8 mouse cellular contexts compared by ENCODE assay signal in genomic region chr10:85182766-85183165, GRCm38 (mm10). TPM values are rescaled to one million over a fixed set of nuclear protein-coding genes. Genes with fewer than 3 reads are reported as not detected.
DNase-seq lines count a peak whose midpoint lies in the region; ATAC-seq and TF ChIP-seq lines count a peak whose summit lies in the region.

No protein-coding gene starts in this region.

- H3K4me3 ChIP-seq in cerebellum, adult 2 months (replicated peaks; ENCODE audit: insufficient read depth, low read depth, low read length) = peak overlapping the region; percentile 67
- peak overlapping the region; percentile 86; the same call in 1 of the 2 replicates for H3K4me3 ChIP-seq in lung, embryonic 16.5 days (ENCODE audit: low read length)
- 0 out of 2 replicates have a peak overlapping the region, but pooled peaks have one; percentile 83 for H3K4me3 ChIP-seq in limb, embryonic 12.5 days (replicated peaks)

- no peak overlapping the region for H3K9ac ChIP-seq in lung, embryonic 16.5 days (ENCODE audit: low read length)
- H3K9ac ChIP-seq in limb, embryonic 12.5 days (replicated peaks) = no peak overlapping the region

- H3K36me3 ChIP-seq in lung, embryonic 16.5 days (ENCODE audit: control insufficient read depth, insufficient read depth, low read length) = no peaks in the 10 kb centered on the region
- peaks cover 4% of the 10 kb centered on the region; the same call in 1 of the 2 replicates for H3K36me3 ChIP-seq in limb, embryonic 12.5 days
- no peaks in the 10 kb centered on the region for H3K36me3 ChIP-seq in splenic B cell, adult 2 months (ENCODE audit: control insufficient read depth, insufficient read depth, low read length, poor library complexity, severe bottlenecking)

- no peak for TF ChIP-seq POLR2A in cerebellum, adult 2 months (IDR thresholded peaks at IDR 0.05; ENCODE audit: borderline replicate concordance, insufficient read depth, low read length)

- no peak for ATAC-seq in lung, embryonic 16.5 days (ENCODE audit: low read depth)
- ATAC-seq in limb, embryonic 12.5 days (ENCODE audit: insufficient number of reproducible peaks, insufficient read depth, low FRiP score, low TSS enrichment, low read depth) = no peak

- no peaks in the 10 kb centered on the region for H3K27me3 ChIP-seq in cerebellum, adult 2 months (ENCODE audit: control insufficient read depth, insufficient read depth, low read length)
- H3K27me3 ChIP-seq in lung, embryonic 16.5 days (ENCODE audit: control insufficient read depth, insufficient read depth, low read depth, low read length) = no peaks in the 10 kb centered on the region
- no peaks in the 10 kb centered on the region; the same call in 1 of the 2 replicates for H3K27me3 ChIP-seq in limb, embryonic 12.5 days
- no peaks in the 10 kb centered on the region for H3K27me3 ChIP-seq in splenic B cell, adult 2 months (ENCODE audit: control insufficient read depth, insufficient read depth, low read length, poor library complexity, severe bottlenecking)

- 26% methylated on average over 10 of the region's 10 CpGs for WGBS in cerebellum, adult 2 months
- WGBS in lung, embryonic 16.5 days = 83% methylated on average over 10 of the region's 10 CpGs
- WGBS in limb, embryonic 12.5 days = 87% methylated on average over 10 of the region's 10 CpGs

- peak overlapping the region; percentile 97 for H3K4me2 ChIP-seq in lung, embryonic 16.5 days (ENCODE audit: low read depth, low read length)
- peak overlapping the region; percentile 96 for H3K4me2 ChIP-seq in limb, embryonic 12.5 days

- H3K9me3 ChIP-seq in lung, embryonic 16.5 days (ENCODE audit: control insufficient read depth, low read length) = no peaks in the 10 kb centered on the region
- no peaks in the 10 kb centered on the region for H3K9me3 ChIP-seq in limb, embryonic 12.5 days

- H3K27ac ChIP-seq in cerebellum, adult 2 months (ENCODE audit: insufficient read depth, low read length) = no peak overlapping the region
- no peak overlapping the region for H3K27ac ChIP-seq in lung, embryonic 16.5 days (ENCODE audit: low read length)
- H3K27ac ChIP-seq in limb, embryonic 12.5 days = no peak overlapping the region

- TF ChIP-seq CTCF in cerebellum, adult 2 months (IDR thresholded peaks at IDR 0.05; ENCODE audit: borderline replicate concordance, insufficient read depth, low read depth, low read length) = no peak

- peak in 1 of 2 experiments; percentile 49 for DNase-seq in cerebellum, adult 2 months
- no peak for DNase-seq in cerebellum, adult 9-10 months
- DNase-seq in lung, postnatal 36 days = no peak
- DNase-seq in splenic B cell, adult 2 months (ENCODE audit: low read depth, low spot score) = peak; percentile 5
- no peak for DNase-seq in spleen, adult 18-20 months
- DNase-seq in adrenal gland, adult 2 months = no peak

- peaks cover 12% of the 10 kb centered on the region for H3K4me1 ChIP-seq in cerebellum, adult 2 months (ENCODE audit: control insufficient read depth, insufficient read depth, low read length)
- H3K4me1 ChIP-seq in lung, embryonic 16.5 days (replicated peaks; ENCODE audit: control insufficient read depth, insufficient read depth, low read length) = peaks cover 2% of the 10 kb centered on the region; the same call in 1 of the 2 replicates
- H3K4me1 ChIP-seq in limb, embryonic 12.5 days (replicated peaks) = peaks cover 8% of the 10 kb centered on the region

RNA-seq across cellular contexts. Expression of gene Cry1, which starts 2.1 kb away (rescaled TPM):
- polyA plus RNA-seq in cerebellum, adult 2 months (2012; rRNA removed) = 23.8 and 24.6 TPM in 2 replicates
- polyA plus RNA-seq in lung, embryonic 16.5 days (2015; fragmentation: Nextera tagmentation; extraction: Ambion mirVana) = 26.5 and 28.2 TPM in 2 replicates
- 43.0 and 44.8 TPM in 2 replicates for polyA plus RNA-seq in limb, embryonic 12.5 days (2016; fragmentation: Nextera tagmentation; extraction: Ambion mirVana)
- 1 to 10 TPM; 7.7 to 9.1 TPM for total RNA-seq in adrenal gland, adult 2 months (2021)
- 3.9 and 5.8 TPM in 2 replicates for polyA plus RNA-seq in adrenal gland, adult 2 months (2012; rRNA removed)

RNA-seq across cellular contexts. Expression of gene Mterf2, which starts 54.9 kb away (rescaled TPM):
- 22.4 and 23.0 TPM in 2 replicates for polyA plus RNA-seq in cerebellum, adult 2 months (2012; rRNA removed)
- 9.0 and 12.1 TPM in 2 replicates for polyA plus RNA-seq in lung, embryonic 16.5 days (2015; fragmentation: Nextera tagmentation; extraction: Ambion mirVana)
- 25.1 and 25.6 TPM in 2 replicates for polyA plus RNA-seq in limb, embryonic 12.5 days (2016; fragmentation: Nextera tagmentation; extraction: Ambion mirVana)
- total RNA-seq in adrenal gland, adult 2 months (2021) = 10 to 100 TPM in 1 of 2 experiments, 1 to 10 TPM in 1; 4.7 to 11.6 TPM
- polyA plus RNA-seq in adrenal gland, adult 2 months (2012; rRNA removed) = 0.25 and 0.58 TPM in 2 replicates
